Mouse (Mus musculus): ENCODE measurements at regions not wholly inside any gene's neighbourhood (a gene's known extent, or its start where the extent isn't known, plus 50 kb on each side); places are given as distances from the start of the nearest gene placed in this dataset.

GRCm38 (mm10) chr17:80820888-80821287 lies 92.6 kb upstream of the Map4k3 start:
- Histone ChIP-seq H3K4me1 (ENCODE audit: control insufficient read depth, insufficient read depth, low read depth, low read length) (peaks cover 4% of the 10 kb centered on the region; the same call in 1 of the 2 replicates), H3K9ac (ENCODE audit: low read depth, low read length) (no peak overlapping the region), H3K9me3 (ENCODE audit: control insufficient read depth, low read length) (no peaks in the 10 kb centered on the region), H3K36me3 (ENCODE audit: control insufficient read depth, insufficient read depth, low read length) (no peaks in the 10 kb centered on the region), H3K4me2 (ENCODE audit: low read length) (no peak overlapping the region), H3K4me3 (ENCODE audit: low read length) (no peak overlapping the region), H3K27me3 (replicated peaks; ENCODE audit: control insufficient read depth, insufficient read depth, low read length) (no peaks in the 10 kb centered on the region), H3K27ac (ENCODE audit: low read depth, low read length) (no peak overlapping the region)
- 52% methylated on average over 8 of the region's 8 CpGs for WGBS
- no peak for ATAC-seq

GRCm38 (mm10) chr17:80818477-80819028 lies 90.3 kb upstream of the Map4k3 start:
- ATAC-seq = no peak
- no peak overlapping the region for H3K27ac ChIP-seq (ENCODE audit: low read depth, low read length)
- no peak overlapping the region for H3K4me2 ChIP-seq (ENCODE audit: low read length)
- H3K27me3 ChIP-seq (replicated peaks; ENCODE audit: control insufficient read depth, insufficient read depth, low read length) = no peaks in the 10 kb centered on the region
- H3K4me3 ChIP-seq (ENCODE audit: low read length) = no peak overlapping the region
- WGBS = 66% methylated on average over 9 of the region's 9 CpGs
- H3K4me1 ChIP-seq (ENCODE audit: control insufficient read depth, insufficient read depth, low read depth, low read length) = no peaks in the 10 kb centered on the region
- peaks cover 2% of the 10 kb centered on the region; the same call in 1 of the 2 replicates for H3K9me3 ChIP-seq (ENCODE audit: control insufficient read depth, low read length)
- H3K9ac ChIP-seq (ENCODE audit: low read depth, low read length) = no peak overlapping the region
- no peaks in the 10 kb centered on the region for H3K36me3 ChIP-seq (ENCODE audit: control insufficient read depth, insufficient read depth, low read length)

DNA sequence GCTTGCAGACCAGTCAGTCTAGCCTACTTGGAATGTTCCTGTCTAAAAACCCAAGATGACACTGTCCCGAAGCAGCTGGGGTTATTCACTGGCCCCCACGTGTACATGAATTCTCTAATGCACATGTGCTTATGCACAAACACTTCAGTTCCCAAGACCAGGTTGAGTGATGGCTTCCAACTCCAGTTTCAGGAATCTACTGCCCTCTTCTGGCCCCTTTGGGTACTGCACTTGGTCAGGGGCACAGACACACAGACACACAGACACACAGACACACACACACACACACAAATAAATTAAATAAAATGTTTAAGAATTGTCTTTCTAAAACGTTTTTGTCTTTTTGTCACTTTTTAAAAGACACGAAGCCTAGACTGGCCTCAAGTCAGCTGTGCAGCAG lies 87.5 kb upstream of the Map4k3 start:
- H3K4me2 ChIP-seq (ENCODE audit: low read length) = no peak overlapping the region
- no peak overlapping the region for H3K4me3 ChIP-seq (ENCODE audit: low read length)
- ATAC-seq = no peak
- H3K9me3 ChIP-seq (ENCODE audit: control insufficient read depth, low read length) = peaks cover 2% of the 10 kb centered on the region; the same call in 1 of the 2 replicates
- H3K36me3 ChIP-seq (ENCODE audit: control insufficient read depth, insufficient read depth, low read length) = no peaks in the 10 kb centered on the region
- H3K4me1 ChIP-seq (ENCODE audit: control insufficient read depth, insufficient read depth, low read depth, low read length) = no peaks in the 10 kb centered on the region
- WGBS = 83% methylated on average over 4 of the region's 4 CpGs
- H3K9ac ChIP-seq (ENCODE audit: low read depth, low read length) = no peak overlapping the region
- no peak overlapping the region for H3K27ac ChIP-seq (ENCODE audit: low read depth, low read length)
- H3K27me3 ChIP-seq (replicated peaks; ENCODE audit: control insufficient read depth, insufficient read depth, low read length) = no peaks in the 10 kb centered on the region

DNA sequence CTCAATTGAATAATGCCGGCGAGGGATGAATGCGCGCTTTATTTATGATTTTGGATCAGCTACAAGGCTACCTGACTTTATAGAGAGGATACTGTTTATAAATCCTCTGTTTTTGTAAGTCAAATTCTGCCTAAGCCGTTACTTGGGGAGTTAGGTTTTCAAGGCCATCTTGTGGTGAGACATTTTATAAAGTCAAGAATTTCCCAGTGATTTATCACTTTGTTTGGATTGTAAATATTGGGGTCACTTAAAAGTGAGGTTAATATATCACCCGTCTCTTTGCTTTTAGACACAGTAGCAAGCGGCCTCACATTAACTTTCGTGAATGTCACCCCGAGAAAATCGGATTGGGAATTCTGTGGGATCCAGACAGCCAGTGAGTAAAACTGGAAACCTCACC lies 84.9 kb upstream of the Map4k3 start:
- no peak for ATAC-seq
- no peak overlapping the region for H3K9ac ChIP-seq (ENCODE audit: low read depth, low read length)
- H3K27ac ChIP-seq (ENCODE audit: low read depth, low read length) = no peak overlapping the region
- H3K4me3 ChIP-seq (ENCODE audit: low read length) = no peak overlapping the region
- H3K36me3 ChIP-seq (ENCODE audit: control insufficient read depth, insufficient read depth, low read length) = no peaks in the 10 kb centered on the region
- H3K9me3 ChIP-seq (ENCODE audit: control insufficient read depth, low read length) = peaks cover 2% of the 10 kb centered on the region; the same call in 1 of the 2 replicates
- H3K4me1 ChIP-seq (ENCODE audit: control insufficient read depth, insufficient read depth, low read depth, low read length) = no peaks in the 10 kb centered on the region
- H3K4me2 ChIP-seq (ENCODE audit: low read length) = no peak overlapping the region
- no peaks in the 10 kb centered on the region for H3K27me3 ChIP-seq (replicated peaks; ENCODE audit: control insufficient read depth, insufficient read depth, low read length)
- WGBS = 89% methylated on average over 10 of the region's 10 CpGs

DNA sequence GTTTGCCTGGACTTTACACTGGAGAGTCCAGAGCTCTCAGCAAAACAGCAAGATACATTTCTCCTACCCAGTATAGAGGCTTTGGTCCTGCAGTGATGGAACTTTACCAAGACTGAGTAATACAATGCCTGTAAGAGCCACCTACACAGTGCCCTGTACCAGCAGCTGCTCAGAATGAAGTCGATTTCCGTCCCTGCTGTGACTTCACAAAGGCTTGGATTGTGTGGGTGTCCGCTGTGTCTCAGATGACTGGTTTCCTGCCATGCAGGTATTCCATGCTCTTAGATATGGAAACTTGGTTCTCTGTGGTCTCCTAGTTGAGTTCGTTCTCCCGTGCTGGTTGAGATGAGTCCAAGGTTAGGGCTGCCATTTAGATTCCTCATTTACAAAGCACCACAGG lies 81.0 kb upstream of the Map4k3 start:
- Histone ChIP-seq H3K4me2 (ENCODE audit: low read length) (no peak overlapping the region), H3K4me3 (ENCODE audit: low read length) (no peak overlapping the region), H3K9ac (ENCODE audit: low read depth, low read length) (no peak overlapping the region), H3K9me3 (ENCODE audit: control insufficient read depth, low read length) (no peaks in the 10 kb centered on the region), H3K36me3 (ENCODE audit: control insufficient read depth, insufficient read depth, low read length) (no peaks in the 10 kb centered on the region), H3K4me1 (ENCODE audit: control insufficient read depth, insufficient read depth, low read depth, low read length) (no peaks in the 10 kb centered on the region), H3K27ac (ENCODE audit: low read depth, low read length) (no peak overlapping the region), H3K27me3 (replicated peaks; ENCODE audit: control insufficient read depth, insufficient read depth, low read length) (no peaks in the 10 kb centered on the region)
- WGBS = 61% methylated on average over 5 of the region's 5 CpGs
- ATAC-seq = no peak

GRCm38 (mm10) chr17:80808069-80808468 lies 79.8 kb upstream of the Map4k3 start:
- Histone ChIP-seq H3K4me2 (ENCODE audit: low read length) (no peak overlapping the region), H3K27me3 (replicated peaks; ENCODE audit: control insufficient read depth, insufficient read depth, low read length) (no peaks in the 10 kb centered on the region), H3K9ac (ENCODE audit: low read depth, low read length) (no peak overlapping the region), H3K4me1 (ENCODE audit: control insufficient read depth, insufficient read depth, low read depth, low read length) (no peaks in the 10 kb centered on the region), H3K27ac (ENCODE audit: low read depth, low read length) (no peak overlapping the region), H3K4me3 (ENCODE audit: low read length) (no peak overlapping the region), H3K9me3 (ENCODE audit: control insufficient read depth, low read length) (no peaks in the 10 kb centered on the region), H3K36me3 (ENCODE audit: control insufficient read depth, insufficient read depth, low read length) (no peaks in the 10 kb centered on the region)
- WGBS = 68% methylated on average over 10 of the region's 10 CpGs
- no peak for ATAC-seq

GRCm38 (mm10) chr17:80803361-80803915 lies 75.2 kb upstream of the Map4k3 start:
- Histone ChIP-seq H3K9ac (ENCODE audit: low read depth, low read length) (no peak overlapping the region), H3K27ac (ENCODE audit: low read depth, low read length) (no peak overlapping the region), H3K4me1 (ENCODE audit: control insufficient read depth, insufficient read depth, low read depth, low read length) (peaks cover 7% of the 10 kb centered on the region), H3K27me3 (replicated peaks; ENCODE audit: control insufficient read depth, insufficient read depth, low read length) (no peaks in the 10 kb centered on the region), H3K4me3 (ENCODE audit: low read length) (no peak overlapping the region), H3K9me3 (ENCODE audit: control insufficient read depth, low read length) (no peaks in the 10 kb centered on the region), H3K4me2 (ENCODE audit: low read length) (no peak overlapping the region), H3K36me3 (ENCODE audit: control insufficient read depth, insufficient read depth, low read length) (no peaks in the 10 kb centered on the region)
- WGBS = 85% methylated on average over 8 of the region's 8 CpGs
- no peak for ATAC-seq

GRCm38 (mm10) chr17:80802622-80803021 lies 74.3 kb upstream of the Map4k3 start:
- Histone ChIP-seq H3K36me3 (ENCODE audit: control insufficient read depth, insufficient read depth, low read length) (no peaks in the 10 kb centered on the region), H3K27me3 (replicated peaks; ENCODE audit: control insufficient read depth, insufficient read depth, low read length) (no peaks in the 10 kb centered on the region), H3K4me3 (ENCODE audit: low read length) (no peak overlapping the region), H3K27ac (ENCODE audit: low read depth, low read length) (no peak overlapping the region), H3K9me3 (ENCODE audit: control insufficient read depth, low read length) (no peaks in the 10 kb centered on the region), H3K9ac (ENCODE audit: low read depth, low read length) (no peak overlapping the region), H3K4me2 (ENCODE audit: low read length) (no peak overlapping the region), H3K4me1 (ENCODE audit: control insufficient read depth, insufficient read depth, low read depth, low read length) (peaks cover 7% of the 10 kb centered on the region)
- 68% methylated on average over 10 of the region's 10 CpGs for whole genome bisulfite sequencing
- ATAC-seq = no peak

GRCm38 (mm10) chr17:80801991-80802390 lies 73.7 kb upstream of the Map4k3 start:
- Histone ChIP-seq H3K4me2 (ENCODE audit: low read length) (peak overlapping the region; percentile 14), H3K9me3 (ENCODE audit: control insufficient read depth, low read length) (no peaks in the 10 kb centered on the region), H3K9ac (ENCODE audit: low read depth, low read length) (no peak overlapping the region), H3K27me3 (replicated peaks; ENCODE audit: control insufficient read depth, insufficient read depth, low read length) (no peaks in the 10 kb centered on the region), H3K4me1 (ENCODE audit: control insufficient read depth, insufficient read depth, low read depth, low read length) (peaks cover 7% of the 10 kb centered on the region), H3K27ac (ENCODE audit: low read depth, low read length) (peak overlapping the region; percentile 21; the same call in 1 of the 2 replicates), H3K4me3 (ENCODE audit: low read length) (no peak overlapping the region), H3K36me3 (ENCODE audit: control insufficient read depth, insufficient read depth, low read length) (no peaks in the 10 kb centered on the region)
- peak; percentile 43; the same call in 1 of the 2 replicates for ATAC-seq
- 38% methylated on average over 8 of the region's 8 CpGs for WGBS
